Mouse (Mus musculus) ZHBTc4 (cell line): ENCODE measurements at regions not wholly inside any gene's neighbourhood (a gene's known extent, or its start where the extent isn't known, plus 50 kb on each side); places are given as distances from the start of the nearest gene placed in this dataset.

Source experiments
- DNase-seq: peaks from one replicate; pipeline ENCODE4 v3.0.0-alpha.2; 2011; ENCODE audit warnings: low read depth, low spot score

GRCm38 (mm10) chr1:72002471-72003116 lies 209.5 kb downstream of the Mreg start:
- DNase-seq: no peak

DNA sequence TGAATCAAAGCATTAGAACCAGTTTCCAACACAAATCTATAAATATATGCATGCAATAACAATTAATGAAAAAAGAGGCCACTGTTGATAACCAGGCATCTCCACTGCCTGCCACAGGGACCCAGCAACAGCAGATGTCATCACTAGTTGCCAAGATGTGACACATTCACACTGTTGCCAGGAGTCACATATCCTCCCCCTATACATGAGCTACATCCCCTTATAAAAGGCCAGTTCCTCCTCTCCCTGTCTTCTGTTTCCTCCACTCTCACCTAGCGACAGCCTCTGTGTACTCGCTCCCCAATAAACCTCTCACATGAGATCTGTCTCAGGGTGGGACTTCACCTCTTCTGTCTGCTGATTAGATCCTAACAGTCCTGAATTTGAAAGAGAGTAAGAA lies 211.4 kb downstream of the Mreg start:
- DNase-seq: no peak

DNA sequence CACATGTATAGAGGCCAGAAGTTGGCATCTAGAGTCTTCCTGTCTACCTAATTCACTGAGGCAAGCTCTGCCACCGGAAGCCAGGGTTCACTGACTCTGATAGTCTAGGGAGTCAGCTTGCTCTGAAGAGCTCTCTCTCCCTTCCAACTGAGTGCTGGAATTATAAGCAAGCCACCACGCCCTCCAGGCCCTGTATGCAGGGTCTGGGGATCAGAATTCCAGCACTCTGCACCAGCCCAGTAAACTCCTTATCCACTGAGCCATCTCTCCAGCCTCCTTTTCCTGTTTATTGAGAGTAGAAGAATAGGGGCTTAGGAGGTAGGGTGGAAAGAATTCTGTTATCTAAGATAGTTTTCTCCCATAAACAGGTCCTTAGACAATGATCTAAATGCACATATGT lies 215.3 kb downstream of the Mreg start:
- no peak for DNase-seq

- peak; percentile 5 for DNase-seq
Measured at GRCm38 (mm10) chr1:71996234-71996619, 215.9 kb downstream of the Mreg start.

DNA sequence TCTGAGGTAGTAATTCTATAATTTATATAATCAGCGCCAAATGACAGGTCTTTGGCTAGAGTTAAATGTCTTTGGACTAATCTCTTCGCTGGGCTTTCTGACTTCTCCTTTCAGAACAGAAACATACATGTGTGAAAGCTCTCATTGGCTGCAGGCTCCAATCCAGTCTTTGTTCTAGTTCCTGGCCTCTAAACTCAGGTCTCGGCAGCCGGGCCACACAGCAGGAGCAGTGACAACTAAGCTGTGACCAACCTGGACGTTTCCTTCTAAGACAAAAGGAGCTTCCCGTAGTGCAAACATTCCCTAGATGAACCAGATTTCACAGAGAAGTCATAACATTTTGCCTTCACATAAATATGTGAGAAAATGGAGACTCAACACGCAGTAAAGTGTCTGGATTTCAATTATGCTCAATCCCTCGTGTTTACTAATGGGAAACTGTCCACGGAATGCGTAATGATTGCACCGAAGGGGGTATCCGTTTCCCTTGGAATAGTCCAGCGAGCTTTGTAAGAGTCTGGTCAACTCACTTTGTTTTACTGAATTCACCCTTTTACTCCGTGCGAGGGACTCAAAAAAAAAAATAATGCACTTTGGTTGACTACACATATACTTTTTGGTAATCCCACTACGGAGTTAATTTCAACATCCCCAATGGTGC lies 216.4 kb downstream of the Mreg start:
- DNase-seq: no peak

- DNase-seq: no peak
Measured at GRCm38 (mm10) chr1:71990936-71991335, 221.2 kb downstream of the Mreg start.

- DNase-seq: no peak
Measured at GRCm38 (mm10) chr1:71988086-71988485, 224.0 kb downstream of the Mreg start.

- no peak for DNase-seq
Measured at GRCm38 (mm10) chr1:71986047-71986446, 226.1 kb downstream of the Mreg start.

- DNase-seq: peak; percentile 4
Measured at GRCm38 (mm10) chr1:71983786-71984185, 228.3 kb downstream of the Mreg start.

DNA sequence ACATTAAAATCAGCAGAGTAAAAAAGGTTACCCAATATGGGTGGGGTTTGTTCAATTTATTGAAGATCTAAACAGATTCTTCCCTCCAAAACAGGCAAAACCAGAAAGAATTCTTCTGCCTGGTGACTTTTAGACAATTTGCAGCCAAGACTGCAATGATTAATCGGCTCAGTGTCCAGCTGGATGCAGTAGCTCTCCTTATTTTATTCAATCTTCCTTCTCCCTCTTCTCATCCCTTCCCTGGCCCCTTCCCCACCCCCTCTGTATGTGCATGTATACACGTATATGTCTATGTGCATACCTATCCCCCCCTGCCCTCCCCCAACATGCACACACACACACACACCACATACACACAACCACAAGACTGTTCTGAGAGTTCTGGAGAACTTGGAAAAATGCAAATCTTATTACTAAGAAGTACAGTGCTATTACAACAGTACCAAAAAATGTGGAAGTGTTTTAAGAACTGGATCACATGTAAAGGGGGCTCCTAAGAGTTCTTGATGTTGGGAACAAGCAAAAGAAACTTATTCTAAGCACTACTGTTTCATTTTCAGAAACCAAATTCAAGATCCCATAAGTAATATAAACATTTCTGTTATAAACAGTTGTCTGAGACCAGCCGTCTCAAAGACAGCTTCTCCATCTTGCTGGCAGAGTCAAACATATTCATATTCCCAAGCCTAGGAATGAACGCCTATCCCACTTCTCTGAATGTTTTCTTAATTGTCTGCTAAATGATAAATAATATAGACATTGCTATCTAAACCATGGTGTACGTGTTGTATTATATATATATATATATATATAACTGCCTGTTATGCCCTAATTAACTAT lies 229.5 kb downstream of the Mreg start:
- DNase-seq: no peak

DNA sequence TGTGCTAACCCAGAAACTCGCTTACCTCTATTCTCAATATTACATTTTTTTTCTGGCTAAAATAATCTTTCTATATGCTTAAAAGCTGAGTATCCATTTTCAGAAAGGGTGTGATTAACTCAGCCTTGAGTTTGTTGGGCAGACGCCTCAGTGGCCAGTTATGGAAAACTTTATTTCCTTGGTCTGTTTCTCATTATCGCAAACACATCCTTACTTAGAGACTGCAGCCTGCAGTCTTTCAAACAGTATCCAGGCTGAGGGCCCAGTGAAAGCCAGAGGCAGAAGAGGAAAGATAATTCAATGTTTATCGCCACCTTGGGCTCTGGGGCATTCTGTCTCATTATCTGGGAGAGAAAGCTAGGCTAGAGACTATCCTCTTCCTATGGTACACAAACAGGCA lies 231.5 kb downstream of the Mreg start:
- DNase-seq: no peak

DNA sequence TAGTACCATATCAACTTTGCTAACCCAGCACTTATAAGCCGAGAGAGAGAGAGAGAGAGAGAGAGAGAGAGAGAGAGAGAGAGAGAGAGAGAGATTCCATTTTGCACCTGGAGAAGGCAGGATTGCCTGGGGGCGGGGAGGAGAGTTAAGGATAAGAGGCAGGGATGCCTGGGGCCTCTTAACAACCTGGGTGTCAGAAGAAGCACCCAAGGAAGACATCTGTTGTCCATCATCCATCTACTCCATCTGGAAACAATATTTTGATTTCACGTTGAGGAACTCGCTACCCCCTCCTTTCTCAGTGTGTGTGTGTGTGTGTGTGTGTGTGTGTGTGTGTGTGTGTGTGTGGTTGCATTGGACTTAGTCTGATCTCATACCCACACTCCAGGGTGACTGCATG lies 232.8 kb downstream of the Mreg start:
- DNase-seq: no peak

GRCm38 (mm10) chr1:71977361-71977760 lies 234.7 kb downstream of the Mreg start:
- no peak for DNase-seq

GRCm38 (mm10) chr1:71974715-71975114 lies 237.4 kb downstream of the Mreg start:
- no peak for DNase-seq

- no peak for DNase-seq
Measured at GRCm38 (mm10) chr1:71971943-71972342, 240.2 kb downstream of the Mreg start.

- DNase-seq: no peak
Measured at GRCm38 (mm10) chr1:71970771-71971170, 241.3 kb downstream of the Mreg start.

DNA sequence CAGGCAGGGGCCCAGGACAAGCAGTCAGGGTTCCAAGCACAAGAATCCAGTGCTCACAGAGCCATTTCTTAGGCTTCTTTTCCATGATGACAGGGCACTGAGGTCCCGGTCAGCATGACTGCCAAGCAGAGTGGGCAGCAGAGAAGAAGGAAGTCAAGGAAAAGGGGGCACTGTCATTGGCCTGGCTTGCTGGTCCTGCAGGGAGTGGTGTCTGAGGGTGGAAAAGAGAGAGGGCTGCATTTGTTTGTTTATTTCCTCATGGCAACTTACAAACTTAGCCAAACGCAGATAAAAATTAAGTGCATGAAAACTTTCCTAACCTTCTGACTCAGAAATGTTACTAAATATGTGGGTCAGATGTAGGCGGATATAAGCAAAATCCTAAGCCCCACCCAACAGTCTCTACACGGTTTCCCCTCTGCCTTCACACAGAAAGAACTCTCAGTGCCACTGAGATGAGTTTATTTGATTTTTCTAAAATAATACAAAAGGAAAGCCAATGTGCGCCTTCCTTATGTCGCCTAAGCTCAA lies 244.5 kb downstream of the Mreg start:
- DNase-seq: no peak

DNA sequence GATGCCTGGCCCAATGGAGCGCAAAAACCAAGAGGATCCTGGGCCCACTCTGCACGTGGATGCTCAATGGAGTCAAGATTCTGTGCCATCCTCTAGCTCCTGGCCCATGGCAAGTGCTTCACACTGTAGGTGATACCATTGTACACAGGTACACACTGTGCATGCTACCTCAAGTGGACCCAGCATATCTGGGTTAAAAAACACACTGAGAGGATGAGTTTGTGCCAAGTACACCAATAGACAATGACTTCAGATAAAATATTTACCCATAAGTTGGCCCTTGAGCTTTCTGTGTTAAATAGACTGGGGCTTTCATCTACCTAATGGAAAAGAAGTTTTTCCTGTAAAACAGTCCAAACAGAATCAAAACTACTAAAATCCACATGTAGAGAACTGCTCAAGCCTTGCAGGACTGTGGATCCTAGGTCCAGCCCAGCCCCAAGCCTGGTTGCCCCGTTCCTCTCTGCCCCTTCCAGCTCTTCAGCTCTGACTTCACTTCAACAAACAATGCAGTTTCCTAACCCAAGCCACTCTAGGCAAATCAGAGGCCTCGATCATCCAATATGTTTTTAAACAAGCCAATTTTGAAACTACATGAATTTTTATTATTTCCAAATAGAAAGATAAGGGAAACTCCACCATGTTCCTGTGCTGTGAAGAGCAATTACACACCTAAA lies 247.5 kb downstream of the Mreg start:
- DNase-seq: no peak

GRCm38 (mm10) chr1:71956940-71957339 lies 255.2 kb downstream of the Mreg start:
- no peak for DNase-seq

GRCm38 (mm10) chr1:71955331-71955730 lies 256.8 kb downstream of the Mreg start:
- DNase-seq: no peak

GRCm38 (mm10) chr1:71953292-71953691 lies 258.8 kb downstream of the Mreg start:
- DNase-seq: no peak

- no peak for DNase-seq
Measured at GRCm38 (mm10) chr1:71949549-71949948, 262.6 kb downstream of the Mreg start.
